ENCODE assay signal across 8 mouse cellular contexts in genomic region chr9:77655935-77656288, GRCm38 (mm10). TPM values are rescaled to one million over a fixed set of nuclear protein-coding genes. Genes with fewer than 3 reads are reported as not detected.
A peak's percentile ranks its signal among the peaks of the same experiment; 100 is the strongest.
DNase-seq lines count a peak whose midpoint lies in the region; ATAC-seq lines count a peak whose summit lies in the region.

No protein-coding gene starts in this region.

- H3K4me1 ChIP-seq in embryonic facial prominence, embryonic 10.5 days = peaks cover 9% of the 10 kb centered on the region
- peaks cover 0 to 6% of the 10 kb centered on the region in 2 experiments; a peak in 1 of 4 replicates for H3K4me1 ChIP-seq in heart, embryonic 14.5 days (ENCODE audit: control insufficient read depth in 2 of 2, insufficient read depth in 2 of 2, low read length in 2 of 2)
- no peaks in the 10 kb centered on the region; the same call in 1 of the 2 replicates for H3K4me1 ChIP-seq in liver, embryonic 16.5 days (ENCODE audit: control insufficient read depth, low read depth, low read length)
- H3K4me1 ChIP-seq in neural tube, embryonic 13.5 days (replicated peaks) = 0 out of 2 replicates have a peak, but pooled peaks cover 6% of the 10 kb centered on the region

- H3K27me3 ChIP-seq in embryonic facial prominence, embryonic 10.5 days (replicated peaks; ENCODE audit: low read depth, poor library complexity, severe bottlenecking) = peaks cover 17% of the 10 kb centered on the region
- no peaks in the 10 kb centered on the region for H3K27me3 ChIP-seq in heart, embryonic 14.5 days (ENCODE audit: control insufficient read depth, insufficient read depth, low read length)
- H3K27me3 ChIP-seq in liver, embryonic 16.5 days (ENCODE audit: control insufficient read depth, insufficient read depth, low read depth, low read length) = peaks cover 12% of the 10 kb centered on the region
- peaks cover 13% of the 10 kb centered on the region for H3K27me3 ChIP-seq in neural tube, embryonic 13.5 days

- peak; percentile 69 to 72 for DNase-seq in B cell, adult 2 months
- peak; percentile 82 for DNase-seq in ZHBTc4 (ENCODE audit: low read depth, low spot score)
- peak; percentile 61 for DNase-seq in embryonic facial prominence, embryonic 10.5 days (ENCODE audit: low spot score)
- DNase-seq in kidney, postnatal 4 days = peak; percentile 51 to 69
- DNase-seq in thymus, postnatal 0 days (ENCODE audit: low spot score) = peak; percentile 65

- no peak for ATAC-seq in heart, embryonic 14.5 days (ENCODE audit: insufficient number of reproducible peaks, insufficient read depth, low FRiP score, low read depth)
- ATAC-seq in liver, embryonic 16.5 days (ENCODE audit: low read depth) = no peak
- ATAC-seq in neural tube, embryonic 13.5 days (ENCODE audit: low read depth) = peak; percentile 65

- peak overlapping the region; percentile 99 for H3K4me2 ChIP-seq in heart, embryonic 14.5 days (ENCODE audit: low read length)
- H3K4me2 ChIP-seq in liver, embryonic 16.5 days (ENCODE audit: low read depth, low read length) = peak overlapping the region; percentile 86
- peak overlapping the region; percentile 99 for H3K4me2 ChIP-seq in neural tube, embryonic 13.5 days

- H3K9me3 ChIP-seq in embryonic facial prominence, embryonic 10.5 days = no peaks in the 10 kb centered on the region
- H3K9me3 ChIP-seq in heart, embryonic 14.5 days (ENCODE audit: control insufficient read depth, low read length) = no peaks in the 10 kb centered on the region
- H3K9me3 ChIP-seq in liver, embryonic 16.5 days (replicated peaks; ENCODE audit: control insufficient read depth, low read length) = no peaks in the 10 kb centered on the region
- no peaks in the 10 kb centered on the region for H3K9me3 ChIP-seq in neural tube, embryonic 13.5 days

- peak overlapping the region; percentile 73 for H3K4me3 ChIP-seq in embryonic facial prominence, embryonic 10.5 days
- peak overlapping the region; percentile 45 to 56 for H3K4me3 ChIP-seq in heart, embryonic 14.5 days (ENCODE audit: control insufficient read depth in 1 of 2, insufficient read depth in 1 of 2, low read depth in 1 of 2, low read length in 2 of 2)
- peak overlapping the region; percentile 56 for H3K4me3 ChIP-seq in liver, embryonic 16.5 days (ENCODE audit: low read depth, low read length)
- H3K4me3 ChIP-seq in neural tube, embryonic 13.5 days = peak overlapping the region; percentile 64

- WGBS in embryonic facial prominence, embryonic 10.5 days = under 1% methylated on average over 7 of the region's 7 CpGs
- WGBS in heart, embryonic 14.5 days = 3% methylated on average over 7 of the region's 7 CpGs
- WGBS in liver, embryonic 16.5 days (ENCODE audit: insufficient replicate concordance) = under 1% methylated on average over 7 of the region's 7 CpGs
- WGBS in neural tube, embryonic 13.5 days = 2% methylated on average over 7 of the region's 7 CpGs

- peak overlapping the region; percentile 72 for H3K9ac ChIP-seq in heart, embryonic 14.5 days (ENCODE audit: low read length)
- H3K9ac ChIP-seq in liver, embryonic 16.5 days (ENCODE audit: low read depth, low read length) = no peak overlapping the region
- peak overlapping the region; percentile 74 for H3K9ac ChIP-seq in neural tube, embryonic 13.5 days

- H3K36me3 ChIP-seq in embryonic facial prominence, embryonic 10.5 days (replicated peaks) = no peaks in the 10 kb centered on the region
- peaks cover 30% of the 10 kb centered on the region for H3K36me3 ChIP-seq in heart, embryonic 14.5 days (ENCODE audit: control insufficient read depth, insufficient read depth, low read length)
- H3K36me3 ChIP-seq in liver, embryonic 16.5 days (ENCODE audit: control insufficient read depth, insufficient read depth) = no peaks in the 10 kb centered on the region
- no peaks in the 10 kb centered on the region for H3K36me3 ChIP-seq in neural tube, embryonic 13.5 days

- no peak overlapping the region for H3K27ac ChIP-seq in embryonic facial prominence, embryonic 10.5 days (replicated peaks)
- no peak overlapping the region for H3K27ac ChIP-seq in heart, embryonic 14.5 days (replicated peaks in 1 of 2; ENCODE audit: control insufficient read depth in 1 of 2, insufficient read depth in 1 of 2, low read depth in 2 of 2, low read length in 2 of 2)
- no peak overlapping the region for H3K27ac ChIP-seq in liver, embryonic 16.5 days (ENCODE audit: low read length)
- no peak overlapping the region for H3K27ac ChIP-seq in neural tube, embryonic 13.5 days (replicated peaks)

RNA-seq across cellular contexts. Expression of gene Klhl31, which starts 19.6 kb away (rescaled TPM):
- 0.26 and 0.35 TPM in 2 replicates for polyA plus RNA-seq in embryonic facial prominence, embryonic 10.5 days (2016; fragmentation: Nextera tagmentation; extraction: Ambion mirVana)
- 58.7 and 65.1 TPM in 2 replicates for polyA plus RNA-seq in heart, embryonic 14.5 days (2014; fragmentation: Nextera tagmentation; extraction: Ambion mirVana)
- 0.60 and 1.4 TPM in 2 replicates for polyA plus RNA-seq in liver, embryonic 16.5 days (2015; fragmentation: Nextera tagmentation; extraction: Ambion mirVana)
- polyA plus RNA-seq in neural tube, embryonic 13.5 days (2015; fragmentation: Nextera tagmentation; extraction: Ambion mirVana) = 0.28 and 0.98 TPM in 2 replicates
- polyA plus RNA-seq in thymus, postnatal 0 days (2015; fragmentation: Nextera tagmentation; extraction: Ambion mirVana) = 0.06 and 0.08 TPM in 2 replicates

Comparison
In these comparisons a context has a peak if more than half of its experiments do, and no peak if none do; other contexts are left out.
1. RNA of gene Klhl31, which starts 19.6 kb away (polyA plus RNA-seq): 58.7 to 65.1 TPM in heart, embryonic 14.5 days; 0.60 to 1.4 TPM in liver, embryonic 16.5 days, 0.26 to 0.35 TPM in embryonic facial prominence, embryonic 10.5 days, 0.28 to 0.98 TPM in neural tube, embryonic 13.5 days and 0.06 to 0.08 TPM in thymus, postnatal 0 days; every median in the first group is over 10 times any median in the second.
2. Peak in every context shown above with its lines, with median percentiles within 50 percentile points of each other: DNase-seq, H3K4me3 ChIP-seq and H3K4me2 ChIP-seq.